Mouse (Mus musculus): ENCODE data around the gene Med15.

GRCm38 (mm10) chr16:17632580-17632979 lies 100.1 kb downstream of the Med15 start:
- TF ChIP-seq CTCF (IDR thresholded peaks at IDR 0.05; ENCODE audit: extremely low read depth, insufficient read length, insufficient replicate concordance, low read depth, low read length) (no peak), POLR2A (IDR thresholded peaks at IDR 0.05; ENCODE audit: low read depth, low read length) (no peak)
